Mouse (Mus musculus) left cerebral cortex, adult 9 months (tissue): Measurements from ENCODE around the gene Syt11.
A peak's percentile ranks its signal among the peaks of the same experiment; 100 is the strongest.
"Not testable (repeated sequence)": the region's sequence is repeated elsewhere in the genome, so short reads cannot be mapped to it uniquely, and the experiment has no call there.

Experiments used
- DNase-seq, 2 experiments: peaks; one replicate each; pipeline ENCODE4 v3.0.0; 2022; ENCODE audit warnings: low spot score in 2 of 2

The Syt11 gene

DNA sequence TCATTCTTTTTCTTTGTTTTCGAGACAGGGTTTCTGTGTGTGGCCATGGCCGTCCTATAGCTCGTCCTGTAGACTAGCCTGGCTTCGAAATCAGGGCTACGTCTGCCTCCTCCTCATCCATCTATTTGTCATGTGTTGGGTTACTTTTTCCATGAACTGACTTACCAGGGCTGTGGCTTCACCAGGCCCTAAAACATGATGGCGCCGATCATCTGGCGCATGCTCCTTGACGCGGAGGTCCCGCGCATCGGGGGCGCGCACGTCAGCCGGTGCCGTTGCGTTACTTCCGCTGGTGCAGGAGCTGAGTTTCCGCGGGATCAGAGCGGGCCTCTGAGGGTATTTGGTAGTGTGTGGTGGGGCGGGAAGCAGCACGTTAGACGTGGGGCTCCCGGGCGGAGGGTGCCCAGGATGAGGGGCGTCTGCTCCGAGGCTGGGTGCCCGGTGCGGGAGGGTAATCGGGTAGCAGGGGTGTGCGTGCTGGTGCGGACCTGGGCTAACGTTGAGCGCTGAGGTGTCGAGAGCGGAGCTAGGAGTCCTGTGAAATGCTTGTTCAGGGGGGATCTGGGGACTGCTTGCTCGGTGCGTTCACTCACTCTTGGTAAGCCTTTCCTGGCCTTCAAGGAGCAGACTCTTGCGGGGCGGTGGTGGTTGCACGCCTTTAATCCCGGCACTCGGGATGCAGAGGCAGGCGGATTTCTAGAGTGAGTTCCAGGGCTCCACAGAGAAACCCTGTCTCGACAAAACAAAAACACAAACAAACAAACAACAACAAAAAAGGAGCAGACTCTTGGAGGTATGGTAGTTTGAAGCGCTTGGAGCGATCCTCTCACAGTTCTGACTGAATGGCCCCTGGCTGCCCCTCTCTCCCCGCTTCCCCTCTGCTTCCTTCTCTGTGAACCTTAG lies at the start of gene Syt11:
Gene Syt11 (minus strand): TSS at position 226 of the 903 bp plus-strand sequence.
- not testable (repeated sequence) for DNase-seq

- no peak for DNase-seq
Observed at GRCm38 (mm10) chr3:88803910-88804540, 29.1 kb upstream of the Syt11 start.

DNA sequence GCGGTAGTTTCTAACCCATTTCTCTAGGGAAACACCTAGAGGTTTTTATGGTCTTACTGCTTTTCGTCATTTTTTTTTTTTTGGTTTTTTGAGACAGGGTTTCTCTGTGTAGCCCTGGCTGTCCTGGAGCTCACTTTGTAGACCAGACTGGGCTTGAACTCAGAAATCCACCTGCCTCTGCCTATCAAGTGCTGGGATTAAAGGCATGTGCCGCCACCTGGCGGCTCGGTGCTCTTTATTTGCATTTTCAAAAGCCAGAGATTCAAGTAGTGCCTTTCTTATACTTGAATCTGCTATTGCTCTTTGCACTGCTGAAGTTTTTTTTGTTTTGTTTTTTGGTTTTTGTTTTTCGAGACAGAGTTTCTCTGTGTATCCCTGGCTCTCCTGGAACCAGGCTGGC lies 22.5 kb upstream of the Syt11 start:
- DNase-seq = not testable (repeated sequence)

DNA sequence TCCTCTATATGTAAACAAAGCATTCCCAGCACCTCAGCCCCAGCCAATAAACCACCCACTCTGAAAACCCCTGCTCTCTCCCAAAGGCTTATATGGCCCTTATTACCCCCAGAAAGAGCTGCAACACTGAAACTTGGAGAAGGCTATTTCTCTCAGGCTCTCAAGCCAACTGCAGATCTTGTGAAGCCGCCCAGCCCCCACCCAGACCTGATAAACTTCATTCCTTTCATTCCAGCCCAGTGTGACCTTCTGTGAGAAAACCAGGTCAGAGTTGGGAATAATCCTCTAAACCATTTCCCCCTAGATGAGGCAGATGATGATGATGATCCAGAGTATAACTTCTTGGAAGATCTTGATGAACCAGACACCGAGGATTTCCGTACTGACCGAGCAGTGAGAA lies 13.1 kb upstream of the Syt11 start:
- not testable (repeated sequence) for DNase-seq

GRCm38 (mm10) chr3:88786805-88787204 lies 11.8 kb upstream of the Syt11 start:
- not testable (repeated sequence) for DNase-seq

DNA sequence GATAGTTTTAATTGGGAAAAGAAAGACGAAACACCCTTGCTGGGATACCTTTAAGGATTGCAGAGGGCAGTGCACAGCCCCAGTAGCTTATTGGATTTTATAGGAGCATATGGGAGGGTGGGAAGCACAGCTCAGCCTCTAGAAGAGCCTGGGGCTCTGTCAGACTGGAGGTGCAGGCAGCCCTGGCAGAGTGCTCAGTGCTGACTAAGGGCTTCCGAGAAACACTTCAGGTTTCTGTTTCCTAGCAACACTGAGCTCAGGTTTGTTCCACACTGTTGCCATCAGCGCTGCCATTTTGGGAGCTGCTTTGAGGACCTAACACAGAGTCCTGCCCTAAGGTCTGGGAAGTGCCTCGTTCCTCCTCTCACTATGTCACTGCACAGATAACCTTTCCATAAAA lies 11.4 kb upstream of the Syt11 start:
- not testable (repeated sequence) for DNase-seq

GRCm38 (mm10) chr3:88784889-88785288 lies 9.9 kb upstream of the Syt11 start:
- DNase-seq = no peak

DNA sequence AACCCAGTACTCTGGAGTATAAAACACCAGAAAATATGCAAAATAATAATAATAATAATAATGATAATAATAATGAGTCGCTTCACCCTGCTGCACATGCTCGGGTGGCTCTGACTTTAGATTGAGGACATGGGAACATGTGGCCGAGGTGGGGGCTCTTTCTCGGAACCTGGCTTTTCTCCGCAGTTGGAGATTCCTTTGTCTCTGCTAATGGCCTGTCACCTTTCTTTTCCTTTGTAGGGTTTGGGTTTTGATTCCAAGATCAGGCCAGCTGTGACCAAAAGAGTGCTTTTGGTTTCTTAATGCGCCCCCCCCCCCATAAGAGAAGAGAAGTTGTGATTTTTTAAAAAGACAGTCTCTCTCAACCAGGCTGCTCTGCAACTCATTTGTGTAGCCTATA lies 1.8 kb downstream of the Syt11 start:
- not testable (repeated sequence) for DNase-seq

GRCm38 (mm10) chr3:88772399-88772798 lies 2.6 kb downstream of the Syt11 start:
- DNase-seq = peak; percentile 94 to 97

GRCm38 (mm10) chr3:88771941-88772280 lies 3.1 kb downstream of the Syt11 start:
- DNase-seq = not testable (repeated sequence)

GRCm38 (mm10) chr3:88771189-88771940 lies 3.6 kb downstream of the Syt11 start:
- DNase-seq = peak; percentile 83 to 86

DNA sequence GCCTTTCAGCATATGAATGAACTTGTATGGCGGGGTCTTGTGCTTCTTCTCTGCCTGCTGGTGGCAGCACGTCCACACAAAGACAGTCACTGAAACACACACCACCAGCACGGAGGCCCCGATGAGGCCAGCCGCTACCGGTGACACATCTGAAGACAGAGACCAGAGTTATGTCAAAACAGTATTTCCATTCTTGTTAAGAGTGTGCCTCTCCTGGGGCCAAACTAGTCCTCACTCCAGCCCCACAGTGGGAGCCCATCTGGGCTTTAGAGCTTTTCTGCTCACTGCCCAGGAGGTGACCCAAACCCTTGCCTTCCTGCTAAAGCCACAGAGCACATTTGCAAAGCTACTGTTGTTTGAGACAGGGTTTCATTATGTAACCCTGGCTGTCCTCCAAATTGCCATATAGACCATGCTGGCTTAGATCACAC lies 12.5 kb downstream of the Syt11 start:
- DNase-seq = no peak

GRCm38 (mm10) chr3:88761619-88762018 lies 13.3 kb downstream of the Syt11 start:
- no peak for DNase-seq

GRCm38 (mm10) chr3:88758045-88758500 lies 16.9 kb downstream of the Syt11 start:
- DNase-seq = peak; percentile 80 to 89

DNA sequence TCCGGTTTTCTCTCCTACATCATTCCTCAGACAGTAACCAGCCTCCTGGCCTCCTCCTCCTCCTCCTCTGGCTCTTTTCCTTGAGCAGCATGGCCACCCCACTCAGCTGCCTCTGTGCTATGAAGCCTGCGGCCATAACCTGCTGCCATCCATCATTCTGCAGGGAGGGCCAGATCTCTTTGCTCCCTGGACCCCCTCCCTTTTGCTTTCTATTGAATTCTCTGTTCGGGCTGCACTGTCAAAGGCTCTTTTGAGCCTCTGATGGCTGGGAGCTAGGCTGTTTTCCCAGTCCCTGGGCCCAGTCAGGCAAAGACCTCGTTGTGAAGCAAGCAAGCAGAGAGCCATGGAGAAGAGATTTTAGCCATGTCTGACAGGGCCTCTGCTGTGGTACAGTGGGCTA lies 18.7 kb downstream of the Syt11 start:
- DNase-seq = peak in 1 of 2 experiments; percentile 25

GRCm38 (mm10) chr3:88755541-88755940 lies 19.4 kb downstream of the Syt11 start:
- no peak for DNase-seq

DNA sequence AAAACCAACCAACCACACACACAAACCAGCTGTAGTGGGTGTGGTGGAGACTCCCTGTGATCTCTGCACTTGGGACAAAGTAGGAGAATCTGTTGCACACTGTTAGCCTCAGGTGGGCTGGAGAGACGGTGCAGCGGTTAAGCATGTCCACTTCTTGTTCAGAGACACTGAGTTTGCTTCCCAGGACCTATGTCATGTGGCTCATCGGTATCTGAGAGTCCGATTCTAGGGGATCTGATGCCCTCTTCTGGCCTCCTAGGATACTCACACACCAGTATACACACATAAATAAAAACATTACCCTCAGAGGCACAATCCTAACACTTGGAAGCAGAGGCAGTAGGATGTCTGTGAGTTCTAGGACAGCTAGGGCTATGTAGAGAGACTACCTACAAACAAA lies 20.7 kb downstream of the Syt11 start:
- no peak for DNase-seq

DNA sequence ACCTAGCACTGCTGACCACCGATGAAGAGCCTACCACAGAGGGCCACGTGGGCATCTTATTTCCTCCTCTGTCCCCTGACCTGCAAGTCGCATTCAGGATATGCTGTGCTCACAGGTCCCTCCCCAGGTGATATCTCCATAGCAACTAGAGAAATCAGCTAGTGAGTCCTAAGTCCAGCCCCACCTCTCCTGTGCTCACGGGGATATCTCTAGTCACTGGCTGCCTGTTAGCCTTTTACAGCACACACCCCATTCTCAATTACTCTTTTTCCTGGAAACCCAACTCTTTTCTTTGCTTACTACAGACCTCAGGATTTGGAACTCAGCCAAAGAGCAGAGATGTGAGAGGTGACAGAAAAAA lies 28.1 kb downstream of the Syt11 start:
- DNase-seq = no peak

DNA sequence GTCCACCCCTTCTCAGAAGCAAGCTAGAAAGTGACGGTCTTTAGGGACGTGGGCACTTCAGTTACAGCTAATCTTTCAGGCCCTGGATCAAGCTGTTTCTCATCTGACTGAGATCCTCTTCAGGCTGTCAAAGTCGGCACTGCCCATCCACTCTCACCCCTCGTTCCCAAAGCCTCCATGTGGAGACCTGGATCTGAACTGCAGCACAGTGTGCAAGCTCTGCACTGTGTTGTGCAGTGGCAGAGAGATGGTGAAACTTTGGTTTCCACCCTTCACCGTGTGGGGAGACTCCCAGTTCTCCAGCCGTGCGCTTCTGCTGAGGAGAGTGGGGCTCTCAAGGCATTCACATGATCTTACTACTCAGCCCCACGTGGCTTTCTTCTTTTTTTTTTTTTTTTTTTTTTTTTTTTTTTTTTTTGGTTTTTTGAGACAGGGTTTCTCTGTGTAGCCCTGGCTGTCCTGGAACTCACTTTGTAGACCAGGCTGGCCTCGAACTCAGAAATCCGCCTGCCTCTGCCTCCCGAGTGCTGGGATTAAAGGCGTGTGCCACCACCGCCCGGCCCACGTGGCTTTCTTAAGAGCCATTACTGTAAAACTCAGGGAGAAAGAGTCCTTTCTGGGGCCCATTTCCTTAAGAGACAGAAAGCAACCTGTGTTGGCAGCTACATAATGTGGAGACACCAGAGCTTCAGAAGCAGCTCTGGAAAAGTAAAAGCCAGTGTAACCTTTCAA lies 28.7 kb downstream of the Syt11 start:
- DNase-seq = no peak

- DNase-seq = no peak
Observed at GRCm38 (mm10) chr3:88745534-88745933, 29.4 kb downstream of the Syt11 start.

- no peak for DNase-seq
Observed at GRCm38 (mm10) chr3:88740147-88740546, 34.8 kb downstream of the Syt11 start.

DNA sequence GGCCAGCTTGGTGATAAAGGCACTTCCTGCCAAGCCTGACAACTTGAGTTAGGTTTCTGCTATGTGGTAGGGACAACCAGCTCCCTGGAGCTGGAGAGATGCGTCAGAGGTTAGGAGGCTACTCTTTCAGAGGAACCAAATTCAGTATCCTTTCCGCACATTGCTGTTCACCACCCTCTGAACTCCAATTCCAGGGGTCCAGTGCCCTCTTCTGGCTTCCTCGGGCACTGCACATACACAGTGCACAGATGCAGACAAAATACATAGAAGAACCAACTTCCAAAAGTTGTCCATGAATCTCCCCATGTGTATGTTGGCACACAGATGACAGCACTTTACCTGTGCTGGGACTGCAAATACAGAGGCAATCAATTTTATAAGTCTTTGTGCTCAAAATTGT lies 36.3 kb downstream of the Syt11 start:
- DNase-seq = peak in 1 of 2 experiments; percentile 57
